Mouse (Mus musculus): ENCODE results near the gene Trappc2l. TPM values are rescaled to one million over a fixed set of nuclear protein-coding genes. Genes with fewer than 3 reads are reported as not detected.
"Not testable (repeated sequence)": the region's sequence is repeated elsewhere in the genome, so short reads cannot be mapped to it uniquely, and the experiment has no call there.

Trappc2l gene
- 49.4 and 51.5 TPM in 2 replicates for polyA plus RNA-seq (2016; fragmentation: Nextera tagmentation; extraction: Ambion mirVana)

GRCm38 (mm10) chr8:122611295-122612133, at the start of gene Trappc2l, which contains the start of gene Galns:
TSS of gene Trappc2l (plus strand) at chr8:122611640.
TSS of gene Galns (minus strand) at chr8:122611463.
- H3K27ac ChIP-seq: peak within 1 kb of the TSS; percentile 86
- under 1% methylated on average over 57 of the region's 57 CpGs for WGBS
- H3K4me1 ChIP-seq: peaks cover 38% of the 10 kb centered on the region
- peak within 1 kb of the TSS; percentile 82 for H3K4me3 ChIP-seq
- H3K27me3 ChIP-seq (ENCODE audit: low read depth, poor library complexity, severe bottlenecking): no peaks in the 10 kb centered on the region
- H3K36me3 ChIP-seq: peaks cover 18% of the 10 kb centered on the region
- H3K9me3 ChIP-seq (replicated peaks): no peaks in the 10 kb centered on the region
- DNase-seq (ENCODE audit: low spot score): peak; percentile 97

- peaks cover 38% of the 10 kb centered on the region for H3K4me1 ChIP-seq
- no peaks in the 10 kb centered on the region for H3K9me3 ChIP-seq (replicated peaks)
- WGBS: 85% methylated on average over 25 of the region's 25 CpGs
- DNase-seq (ENCODE audit: low spot score): no peak
- H3K4me3 ChIP-seq: no peak overlapping the region
- H3K36me3 ChIP-seq: peaks cover 14% of the 10 kb centered on the region
- H3K27ac ChIP-seq: peak overlapping the region; percentile 42; the same call in 1 of the 2 replicates
- H3K27me3 ChIP-seq (ENCODE audit: low read depth, poor library complexity, severe bottlenecking): no peaks in the 10 kb centered on the region
These were observed 46.8 kb upstream of the Trappc2l start for GRCm38 (mm10) chr8:122564363-122565352.

GRCm38 (mm10) chr8:122566766-122567165, 44.7 kb upstream of the Trappc2l start:
- DNase-seq (ENCODE audit: low spot score): no peak
- H3K27me3 ChIP-seq (ENCODE audit: low read depth, poor library complexity, severe bottlenecking): no peaks in the 10 kb centered on the region
- H3K27ac ChIP-seq: peak overlapping the region; percentile 98
- H3K36me3 ChIP-seq: peaks cover 35% of the 10 kb centered on the region
- WGBS: 60% methylated on average over 6 of the region's 6 CpGs
- H3K9me3 ChIP-seq (replicated peaks): no peaks in the 10 kb centered on the region
- peak overlapping the region; percentile 98 for H3K4me3 ChIP-seq
- H3K4me1 ChIP-seq: peaks cover 49% of the 10 kb centered on the region

GRCm38 (mm10) chr8:122567361-122568108, 43.9 kb upstream of the Trappc2l start, which contains the start of gene Cdt1:
TSS of gene Cdt1 (plus strand) at chr8:122568015.
- Histone ChIP-seq H3K27me3 (ENCODE audit: low read depth, poor library complexity, severe bottlenecking) (no peaks in the 10 kb centered on the region), H3K36me3 (peaks cover 42% of the 10 kb centered on the region), H3K27ac (peak within 1 kb of the TSS; percentile 98), H3K4me1 (peaks cover 52% of the 10 kb centered on the region), H3K4me3 (peak within 1 kb of the TSS; percentile 98), H3K9me3 (replicated peaks) (no peaks in the 10 kb centered on the region)
- under 1% methylated on average over 62 of the region's 62 CpGs for WGBS
- peak; percentile 99 for DNase-seq (ENCODE audit: low spot score)

GRCm38 (mm10) chr8:122568109-122568504, 43.3 kb upstream of the Trappc2l start:
- no peaks in the 10 kb centered on the region for H3K9me3 ChIP-seq (replicated peaks)
- peak overlapping the region; percentile 98 for H3K27ac ChIP-seq
- peaks cover 48% of the 10 kb centered on the region for H3K36me3 ChIP-seq
- H3K4me3 ChIP-seq: peak overlapping the region; percentile 98
- WGBS: under 1% methylated on average over 34 of the region's 34 CpGs
- H3K27me3 ChIP-seq (ENCODE audit: low read depth, poor library complexity, severe bottlenecking): no peaks in the 10 kb centered on the region
- peaks cover 53% of the 10 kb centered on the region for H3K4me1 ChIP-seq
- DNase-seq (ENCODE audit: low spot score): no peak

- Histone ChIP-seq H3K36me3 (peaks cover 56% of the 10 kb centered on the region), H3K27ac (peak overlapping the region; percentile 98), H3K27me3 (ENCODE audit: low read depth, poor library complexity, severe bottlenecking) (no peaks in the 10 kb centered on the region)
These were observed 42.5 kb upstream of the Trappc2l start for GRCm38 (mm10) chr8:122568881-122569309.

GRCm38 (mm10) chr8:122569329-122569728, 42.1 kb upstream of the Trappc2l start:
- H3K27me3 ChIP-seq (ENCODE audit: low read depth, poor library complexity, severe bottlenecking): no peaks in the 10 kb centered on the region
- H3K36me3 ChIP-seq: peaks cover 60% of the 10 kb centered on the region
- peaks cover 56% of the 10 kb centered on the region for H3K4me1 ChIP-seq
- peak overlapping the region; percentile 98 for H3K4me3 ChIP-seq
- no peak for DNase-seq (ENCODE audit: low spot score)
- H3K27ac ChIP-seq: peak overlapping the region; percentile 98
- H3K9me3 ChIP-seq (replicated peaks): no peaks in the 10 kb centered on the region
- 85% methylated on average over 9 of the region's 9 CpGs for WGBS

More at GRCm38 (mm10) chr8:122568881-122569309, 42.5 kb upstream of the Trappc2l start:
- Histone ChIP-seq H3K4me1 (peaks cover 55% of the 10 kb centered on the region), H3K4me3 (peak overlapping the region; percentile 98), H3K9me3 (replicated peaks) (no peaks in the 10 kb centered on the region)
- DNase-seq (ENCODE audit: low spot score): no peak
- WGBS: 18% methylated on average over 10 of the region's 10 CpGs

GRCm38 (mm10) chr8:122569996-122570395, 41.4 kb upstream of the Trappc2l start:
- Histone ChIP-seq H3K9me3 (replicated peaks) (no peaks in the 10 kb centered on the region), H3K36me3 (peaks cover 63% of the 10 kb centered on the region), H3K27me3 (ENCODE audit: low read depth, poor library complexity, severe bottlenecking) (no peaks in the 10 kb centered on the region), H3K27ac (no peak overlapping the region), H3K4me3 (peak overlapping the region; percentile 98), H3K4me1 (peaks cover 57% of the 10 kb centered on the region)
- 97% methylated on average over 16 of the region's 16 CpGs for WGBS
- no peak for DNase-seq (ENCODE audit: low spot score)

- DNase-seq (ENCODE audit: low spot score): no peak
- H3K36me3 ChIP-seq: peaks cover 67% of the 10 kb centered on the region
- no peaks in the 10 kb centered on the region for H3K27me3 ChIP-seq (ENCODE audit: low read depth, poor library complexity, severe bottlenecking)
- H3K27ac ChIP-seq: no peak overlapping the region
- no peak overlapping the region for H3K4me3 ChIP-seq
- H3K4me1 ChIP-seq: peaks cover 67% of the 10 kb centered on the region
- WGBS: 95% methylated on average over 11 of the region's 11 CpGs
- no peaks in the 10 kb centered on the region for H3K9me3 ChIP-seq (replicated peaks)
These were observed 40.3 kb upstream of the Trappc2l start for GRCm38 (mm10) chr8:122571153-122571552.

- DNase-seq (ENCODE audit: low spot score): no peak
- Histone ChIP-seq H3K4me1 (peaks cover 67% of the 10 kb centered on the region), H3K4me3 (no peak overlapping the region), H3K27me3 (ENCODE audit: low read depth, poor library complexity, severe bottlenecking) (no peaks in the 10 kb centered on the region), H3K27ac (no peak overlapping the region), H3K36me3 (peaks cover 67% of the 10 kb centered on the region), H3K9me3 (replicated peaks) (no peaks in the 10 kb centered on the region)
- 97% methylated on average over 17 of the region's 17 CpGs for WGBS
These were observed 39.6 kb upstream of the Trappc2l start for GRCm38 (mm10) chr8:122571750-122572267.

- H3K27ac ChIP-seq: no peak overlapping the region
- no peak for DNase-seq (ENCODE audit: low spot score)
- 94% methylated on average over 3 of the region's 3 CpGs for WGBS
- H3K4me3 ChIP-seq: no peak overlapping the region
- H3K4me1 ChIP-seq: peaks cover 66% of the 10 kb centered on the region
- H3K9me3 ChIP-seq (replicated peaks): no peaks in the 10 kb centered on the region
- H3K27me3 ChIP-seq (ENCODE audit: low read depth, poor library complexity, severe bottlenecking): no peaks in the 10 kb centered on the region
- peaks cover 67% of the 10 kb centered on the region for H3K36me3 ChIP-seq
These were observed 38.7 kb upstream of the Trappc2l start for GRCm38 (mm10) chr8:122572751-122573150.

- H3K27me3 ChIP-seq (ENCODE audit: low read depth, poor library complexity, severe bottlenecking); H3K9me3 ChIP-seq (replicated peaks); DNase-seq (ENCODE audit: low spot score); H3K27ac ChIP-seq; H3K4me3 ChIP-seq: not testable (repeated sequence)
- H3K4me1 ChIP-seq: peaks cover 65% of the 10 kb centered on the region
- 54% methylated on average over 4 of the region's 4 CpGs for WGBS
- H3K36me3 ChIP-seq: peaks cover 67% of the 10 kb centered on the region
These were observed 38.3 kb upstream of the Trappc2l start for GRCm38 (mm10) chr8:122573176-122573575.
